Mouse (Mus musculus): ENCODE measurements around the gene Ess2. TPM values are rescaled to one million over a fixed set of nuclear protein-coding genes. Genes with fewer than 3 reads are reported as not detected.

The Ess2 gene
- polyA plus RNA-seq, 1 experiment from 2014 or later, result 40.7 TPM

DNA sequence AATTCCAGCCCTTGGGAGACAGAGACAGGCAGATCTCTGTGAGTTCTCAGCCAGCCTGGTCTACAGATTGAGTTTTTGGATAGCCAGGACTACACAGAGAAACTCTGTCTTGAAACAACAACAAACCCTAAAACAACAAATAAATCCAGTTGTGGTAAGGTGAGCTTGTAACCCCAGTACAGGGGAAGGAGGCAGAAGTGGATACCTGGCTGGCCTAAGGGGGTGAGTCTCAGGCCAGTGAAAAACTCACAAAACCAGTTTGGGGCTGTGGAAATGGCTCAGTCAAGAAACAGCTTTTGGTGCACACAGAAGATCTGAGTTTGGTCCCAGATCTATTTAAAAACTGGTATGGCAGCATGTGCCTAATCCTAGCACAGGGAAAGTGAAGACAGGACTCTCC is 29.0 kb downstream of the Ess2 start:
- H3K27me3 ChIP-seq (replicated peaks), result no peaks in the 10 kb centered on the region
- 0 out of 2 replicates have a peak, but pooled peaks cover 2% of the 10 kb centered on the region for H3K36me3 ChIP-seq
- no peak overlapping the region for H3K4me3 ChIP-seq (replicated peaks)
- no peak overlapping the region for H3K27ac ChIP-seq (replicated peaks)
- peaks cover 18% of the 10 kb centered on the region for H3K4me1 ChIP-seq
- H3K9ac ChIP-seq (replicated peaks), result no peak overlapping the region
- ATAC-seq (ENCODE audit: low FRiP score), result no peak
- H3K4me2 ChIP-seq, result no peak overlapping the region
- no peaks in the 10 kb centered on the region for H3K9me3 ChIP-seq (replicated peaks)

DNA sequence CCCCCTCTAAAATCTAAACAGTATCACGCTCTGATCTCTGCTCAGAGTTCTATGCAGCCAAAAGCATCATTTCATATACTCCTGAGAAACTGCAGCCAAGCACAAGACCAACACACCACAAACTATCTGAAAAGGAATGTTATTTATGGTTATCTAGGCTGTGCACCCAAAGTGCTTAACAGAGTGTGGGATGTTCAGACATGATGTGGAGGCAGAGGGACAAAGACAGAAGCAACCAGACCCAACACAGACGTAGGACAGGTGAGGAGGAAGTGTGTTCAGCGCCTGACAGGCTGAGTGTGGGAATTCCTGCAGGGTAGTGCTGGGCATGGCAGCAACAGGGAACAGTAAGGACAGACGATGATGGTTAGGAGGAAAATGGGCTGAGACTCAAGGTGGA is 31.6 kb downstream of the Ess2 start:
- Histone ChIP-seq H3K9me3 (replicated peaks) (no peaks in the 10 kb centered on the region), H3K4me3 (replicated peaks) (no peak overlapping the region), H3K27me3 (replicated peaks) (no peaks in the 10 kb centered on the region), H3K9ac (replicated peaks) (no peak overlapping the region), H3K4me1 (0 out of 2 replicates have a peak, but pooled peaks cover 3% of the 10 kb centered on the region), H3K27ac (replicated peaks) (no peak overlapping the region), H3K4me2 (no peak overlapping the region), H3K36me3 (0 out of 2 replicates have a peak, but pooled peaks cover 3% of the 10 kb centered on the region)
- 93% methylated on average over 4 of the region's 4 CpGs for WGBS
- no peak for ATAC-seq (ENCODE audit: low FRiP score)

DNA sequence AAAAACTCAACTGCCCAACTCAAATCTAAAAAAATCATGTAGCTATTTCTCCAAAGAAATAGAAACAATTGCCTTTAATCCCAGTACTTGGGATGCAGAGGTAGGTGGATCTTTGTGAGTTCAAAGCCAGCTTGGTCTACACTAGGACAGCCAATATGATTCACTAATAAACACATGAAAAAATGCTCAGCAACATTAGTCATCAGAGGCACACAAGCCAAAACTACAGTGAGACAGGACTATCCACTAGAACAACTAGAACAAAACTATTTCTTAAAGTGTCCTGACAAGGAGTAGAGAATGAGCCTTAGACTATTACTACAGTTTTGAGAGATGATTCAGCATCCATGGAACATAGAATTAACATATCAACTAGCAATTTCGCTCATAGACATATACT is 35.1 kb downstream of the Ess2 start:
- H3K9me3 ChIP-seq (replicated peaks), result no peaks in the 10 kb centered on the region
- peaks cover 18% of the 10 kb centered on the region for H3K36me3 ChIP-seq
- no peaks in the 10 kb centered on the region for H3K27me3 ChIP-seq (replicated peaks)
- no peak overlapping the region for H3K4me2 ChIP-seq
- no peak overlapping the region for H3K9ac ChIP-seq (replicated peaks)
- H3K4me3 ChIP-seq (replicated peaks), result no peak overlapping the region
- no peak overlapping the region for H3K27ac ChIP-seq (replicated peaks)
- 95% methylated on average over 1 of the region's 1 CpGs for WGBS
- no peak for ATAC-seq (ENCODE audit: low FRiP score)
- 0 out of 2 replicates have a peak, but pooled peaks cover under 1% of the 10 kb centered on the region for H3K4me1 ChIP-seq

DNA sequence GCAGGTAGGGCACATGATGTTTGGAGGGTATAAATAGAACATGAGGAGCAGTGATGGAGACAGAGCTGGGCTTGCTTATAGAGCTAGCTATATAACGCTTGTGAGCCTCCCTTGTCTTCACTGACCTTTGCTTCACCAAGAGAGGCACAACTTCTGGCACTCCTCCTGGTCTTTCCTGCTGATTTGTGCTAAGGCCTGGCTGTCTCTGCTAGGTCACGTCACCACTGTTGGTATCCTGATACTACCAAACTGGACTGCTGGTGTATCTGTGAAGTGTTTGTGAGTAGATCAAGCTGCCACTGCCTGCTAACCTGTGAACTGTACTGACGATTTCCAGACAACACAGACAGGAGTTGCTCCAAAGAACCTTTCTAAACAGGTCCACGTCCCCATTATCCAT is 36.0 kb downstream of the Ess2 start:
- H3K4me2 ChIP-seq, result no peak overlapping the region
- H3K27me3 ChIP-seq (replicated peaks), result no peaks in the 10 kb centered on the region
- no peaks in the 10 kb centered on the region for H3K4me1 ChIP-seq
- ATAC-seq (ENCODE audit: low FRiP score), result no peak
- H3K27ac ChIP-seq (replicated peaks), result no peak overlapping the region
- no peak overlapping the region for H3K9ac ChIP-seq (replicated peaks)
- peaks cover 25% of the 10 kb centered on the region for H3K36me3 ChIP-seq
- no peak overlapping the region for H3K4me3 ChIP-seq (replicated peaks)
- no peaks in the 10 kb centered on the region for H3K9me3 ChIP-seq (replicated peaks)
- WGBS, result 92% methylated on average over 4 of the region's 4 CpGs

DNA sequence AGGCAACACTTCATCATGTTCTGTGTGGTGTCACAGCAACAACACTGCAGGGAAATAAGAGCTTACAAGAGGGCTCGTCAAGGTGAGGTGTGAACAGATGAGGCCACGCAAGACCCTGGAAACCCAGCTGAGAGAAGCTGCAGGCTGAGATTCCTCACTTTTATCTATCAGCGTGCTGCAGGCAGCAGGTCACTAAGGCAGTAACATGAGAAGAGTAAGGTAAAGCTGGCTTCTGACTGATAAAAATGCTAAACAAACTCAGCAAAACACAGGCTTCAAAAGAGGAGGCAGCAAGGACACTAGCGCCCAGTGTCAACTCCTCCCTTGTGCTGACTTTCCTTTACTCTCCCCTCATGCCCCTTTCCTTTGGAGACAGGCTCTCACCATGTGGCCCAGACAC is 38.2 kb downstream of the Ess2 start:
- 81% methylated on average over 4 of the region's 4 CpGs for WGBS
- no peak overlapping the region for H3K9ac ChIP-seq (replicated peaks)
- no peak for ATAC-seq (ENCODE audit: low FRiP score)
- no peaks in the 10 kb centered on the region for H3K27me3 ChIP-seq (replicated peaks)
- no peak overlapping the region for H3K4me3 ChIP-seq (replicated peaks)
- no peaks in the 10 kb centered on the region for H3K4me1 ChIP-seq
- peaks cover 35% of the 10 kb centered on the region for H3K36me3 ChIP-seq
- H3K9me3 ChIP-seq (replicated peaks), result no peaks in the 10 kb centered on the region
- no peak overlapping the region for H3K27ac ChIP-seq (replicated peaks)
- no peak overlapping the region for H3K4me2 ChIP-seq

DNA sequence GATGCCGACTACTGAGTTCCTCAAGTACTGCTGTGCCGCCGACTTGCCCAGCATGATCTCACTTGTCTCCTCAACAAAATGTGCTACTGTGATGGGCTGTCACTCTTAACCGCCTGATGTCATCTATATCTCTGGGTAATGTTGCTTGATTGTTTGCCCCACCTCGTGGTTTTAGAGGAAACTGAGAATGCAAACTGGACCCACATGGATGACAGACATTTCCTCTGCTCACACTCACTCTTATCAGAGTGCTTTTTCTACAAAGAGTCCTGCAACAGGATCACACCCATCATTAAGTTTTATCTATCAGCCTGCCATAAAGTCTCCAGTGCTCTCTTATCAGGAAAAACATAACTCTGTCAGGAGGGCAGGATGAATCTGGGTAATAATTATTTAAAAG is 39.9 kb downstream of the Ess2 start:
- H3K36me3 ChIP-seq, result peaks cover 32% of the 10 kb centered on the region
- WGBS, result 86% methylated on average over 5 of the region's 5 CpGs

DNA sequence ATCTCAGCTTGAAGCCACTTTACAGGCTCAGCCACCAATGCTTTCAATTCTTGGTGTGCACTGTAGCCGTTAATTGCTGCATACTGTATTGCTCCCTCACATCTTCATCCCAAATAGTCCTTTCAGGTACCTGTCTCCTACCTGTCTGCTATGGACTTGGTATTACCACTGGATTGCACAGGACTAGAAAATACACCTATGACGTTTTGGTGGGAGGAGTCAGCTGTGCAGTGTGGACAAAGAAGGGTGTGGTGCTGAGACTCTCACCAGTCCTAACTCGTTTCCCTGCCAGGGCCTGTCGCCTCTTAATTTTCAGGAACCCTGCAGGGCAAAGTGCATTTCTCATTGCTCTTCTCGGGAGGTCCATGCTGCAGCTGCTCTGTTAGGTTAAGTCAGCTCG is 45.4 kb downstream of the Ess2 start:
- Histone ChIP-seq H3K9me3 (replicated peaks) (no peaks in the 10 kb centered on the region), H3K36me3 (peaks cover 21% of the 10 kb centered on the region), H3K27ac (replicated peaks) (no peak overlapping the region), H3K4me1 (no peaks in the 10 kb centered on the region), H3K27me3 (replicated peaks) (no peaks in the 10 kb centered on the region), H3K4me2 (no peak overlapping the region), H3K4me3 (replicated peaks) (no peak overlapping the region), H3K9ac (replicated peaks) (no peak overlapping the region)
- WGBS, result 59% methylated on average over 6 of the region's 6 CpGs
- no peak for ATAC-seq (ENCODE audit: low FRiP score)

More for the DNA sequence above, 39.9 kb downstream of the Ess2 start:
- H3K9ac ChIP-seq (replicated peaks), result no peak overlapping the region
- H3K4me2 ChIP-seq, result no peak overlapping the region
- no peak for ATAC-seq (ENCODE audit: low FRiP score)
- no peaks in the 10 kb centered on the region for H3K9me3 ChIP-seq (replicated peaks)
- no peaks in the 10 kb centered on the region for H3K4me1 ChIP-seq
- H3K27me3 ChIP-seq (replicated peaks), result no peaks in the 10 kb centered on the region
- no peak overlapping the region for H3K4me3 ChIP-seq (replicated peaks)
- no peak overlapping the region for H3K27ac ChIP-seq (replicated peaks)

DNA sequence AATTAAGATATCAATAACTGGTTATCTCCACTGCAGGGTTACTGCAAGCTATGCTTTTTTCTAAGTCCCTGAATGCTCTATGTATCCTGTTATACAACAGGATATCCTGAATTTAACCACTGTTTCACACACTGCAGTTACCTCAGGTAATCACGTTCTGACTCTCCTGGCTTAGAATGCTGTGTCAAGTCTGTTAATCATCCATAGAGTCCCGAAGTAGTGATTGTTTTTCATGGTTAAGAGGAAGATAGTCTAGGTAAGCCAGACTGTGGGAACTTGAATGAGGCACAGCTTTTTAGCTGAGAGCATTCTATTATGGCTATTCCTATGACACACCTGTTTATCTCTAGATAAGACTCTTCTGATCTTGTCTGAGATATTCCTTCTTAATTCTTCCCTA is 45.9 kb downstream of the Ess2 start:
- no peak overlapping the region for H3K4me3 ChIP-seq (replicated peaks)
- H3K4me1 ChIP-seq, result no peaks in the 10 kb centered on the region
- H3K9ac ChIP-seq (replicated peaks), result no peak overlapping the region
- no peak for ATAC-seq (ENCODE audit: low FRiP score)
- 78% methylated on average over 2 of the region's 2 CpGs for WGBS
- H3K4me2 ChIP-seq, result no peak overlapping the region
- H3K36me3 ChIP-seq, result peaks cover 20% of the 10 kb centered on the region
- H3K9me3 ChIP-seq (replicated peaks), result no peaks in the 10 kb centered on the region
- no peak overlapping the region for H3K27ac ChIP-seq (replicated peaks)
- no peaks in the 10 kb centered on the region for H3K27me3 ChIP-seq (replicated peaks)

DNA sequence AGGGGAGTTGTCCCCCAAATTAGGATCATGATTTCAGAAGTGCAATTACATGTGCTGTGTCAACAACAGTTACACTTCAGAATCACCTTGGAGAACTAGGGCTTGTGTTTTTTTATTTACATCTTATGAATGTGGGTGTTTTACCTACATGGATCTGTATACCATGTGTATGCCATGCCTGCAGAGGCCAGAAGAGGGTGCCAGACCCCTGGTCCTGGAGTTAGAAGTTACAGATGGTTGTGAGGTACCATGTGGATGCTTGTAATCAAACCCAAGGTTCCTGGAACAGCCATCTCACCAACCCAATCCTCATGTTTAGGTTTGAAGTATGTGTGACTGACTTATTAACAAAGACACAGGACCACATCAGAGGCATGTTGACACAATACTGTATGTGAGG is 52.6 kb downstream of the Ess2 start:
- no peak overlapping the region for H3K9ac ChIP-seq (replicated peaks)
- ATAC-seq (ENCODE audit: low FRiP score), result no peak

DNA sequence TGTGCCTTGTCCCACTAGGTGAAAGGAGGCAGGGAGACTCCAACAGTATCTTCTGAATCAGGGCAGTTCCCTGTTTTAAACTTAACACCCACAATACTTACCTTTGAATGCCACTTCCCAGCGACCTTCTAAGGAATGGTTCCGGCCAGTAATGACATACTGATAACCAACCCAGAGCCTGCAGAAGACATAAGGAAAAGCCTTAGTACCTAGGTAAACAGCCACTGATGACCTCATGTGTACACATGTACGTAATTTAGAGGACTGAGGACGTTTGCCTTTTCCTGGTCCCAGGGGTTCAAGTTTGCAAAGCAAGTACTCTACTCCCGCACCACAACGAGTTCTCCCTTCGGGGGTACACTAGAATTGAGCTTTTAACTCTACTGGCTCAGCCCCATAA is 54.0 kb downstream of the Ess2 start:
- Histone ChIP-seq H3K4me2 (no peak overlapping the region), H3K27me3 (replicated peaks) (no peaks in the 10 kb centered on the region), H3K27ac (replicated peaks) (no peak overlapping the region), H3K4me1 (no peaks in the 10 kb centered on the region), H3K9ac (replicated peaks) (no peak overlapping the region), H3K4me3 (replicated peaks) (no peak overlapping the region), H3K36me3 (peaks cover 70% of the 10 kb centered on the region), H3K9me3 (replicated peaks) (no peaks in the 10 kb centered on the region)
- no peak for ATAC-seq (ENCODE audit: low FRiP score)
- WGBS, result 92% methylated on average over 7 of the region's 7 CpGs

More for the DNA sequence above, 52.6 kb downstream of the Ess2 start:
- Histone ChIP-seq H3K27me3 (replicated peaks) (no peaks in the 10 kb centered on the region), H3K36me3 (peaks cover 59% of the 10 kb centered on the region), H3K4me1 (no peaks in the 10 kb centered on the region), H3K9me3 (replicated peaks) (no peaks in the 10 kb centered on the region), H3K4me2 (no peak overlapping the region), H3K27ac (replicated peaks) (no peak overlapping the region), H3K4me3 (replicated peaks) (no peak overlapping the region)

DNA sequence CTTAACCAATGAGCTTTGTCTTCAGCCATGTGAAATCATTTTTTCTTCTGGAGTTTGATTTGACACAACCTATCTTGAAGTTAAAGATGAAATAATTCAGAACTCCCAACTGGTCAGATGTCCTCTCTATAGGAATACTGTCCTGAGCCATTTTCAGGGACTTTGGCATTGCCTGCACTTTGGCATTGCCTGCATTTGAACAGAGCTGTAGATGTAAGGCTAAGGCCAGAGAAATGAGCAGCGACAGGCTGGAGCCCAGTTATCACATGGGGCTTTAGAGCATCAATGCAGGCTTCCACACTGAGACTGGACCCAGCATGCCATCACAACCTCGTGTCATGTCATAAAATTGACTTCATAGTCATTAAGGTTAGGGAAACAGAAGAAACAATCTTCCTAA is 57.9 kb downstream of the Ess2 start:
- 89% methylated on average over 2 of the region's 2 CpGs for WGBS
- no peak for ATAC-seq (ENCODE audit: low FRiP score)
- Histone ChIP-seq H3K27ac (replicated peaks) (no peak overlapping the region), H3K4me3 (replicated peaks) (no peak overlapping the region), H3K36me3 (peaks cover 83% of the 10 kb centered on the region), H3K9ac (replicated peaks) (no peak overlapping the region), H3K9me3 (replicated peaks) (no peaks in the 10 kb centered on the region), H3K27me3 (replicated peaks) (no peaks in the 10 kb centered on the region), H3K4me2 (no peak overlapping the region), H3K4me1 (no peaks in the 10 kb centered on the region)

DNA sequence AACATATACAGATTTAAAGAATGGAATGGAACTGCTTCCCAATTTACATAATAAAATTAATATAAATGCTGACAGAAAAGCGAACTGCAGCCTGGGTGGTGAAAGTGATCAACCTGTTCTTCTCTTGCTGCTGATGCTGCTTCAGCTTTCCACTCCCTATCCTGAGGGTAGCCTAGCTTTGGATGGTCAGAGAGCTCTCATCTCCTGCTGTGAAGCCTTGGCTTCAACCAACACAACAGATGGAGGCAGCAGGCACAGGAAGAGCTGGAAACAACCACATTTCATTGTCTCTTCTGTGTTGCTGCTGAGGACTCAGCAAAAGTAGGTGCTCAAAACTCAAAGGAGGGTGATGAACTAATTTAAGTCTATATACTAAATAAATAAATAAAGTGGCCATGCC is 59.3 kb downstream of the Ess2 start:
- Histone ChIP-seq H3K4me2 (no peak overlapping the region), H3K36me3 (peaks cover 82% of the 10 kb centered on the region), H3K27ac (replicated peaks) (no peak overlapping the region), H3K9ac (replicated peaks) (no peak overlapping the region), H3K4me1 (no peaks in the 10 kb centered on the region), H3K9me3 (replicated peaks) (no peaks in the 10 kb centered on the region), H3K27me3 (replicated peaks) (no peaks in the 10 kb centered on the region), H3K4me3 (replicated peaks) (no peak overlapping the region)
- WGBS, result 98% methylated on average over 1 of the region's 1 CpGs
- no peak for ATAC-seq (ENCODE audit: low FRiP score)

DNA sequence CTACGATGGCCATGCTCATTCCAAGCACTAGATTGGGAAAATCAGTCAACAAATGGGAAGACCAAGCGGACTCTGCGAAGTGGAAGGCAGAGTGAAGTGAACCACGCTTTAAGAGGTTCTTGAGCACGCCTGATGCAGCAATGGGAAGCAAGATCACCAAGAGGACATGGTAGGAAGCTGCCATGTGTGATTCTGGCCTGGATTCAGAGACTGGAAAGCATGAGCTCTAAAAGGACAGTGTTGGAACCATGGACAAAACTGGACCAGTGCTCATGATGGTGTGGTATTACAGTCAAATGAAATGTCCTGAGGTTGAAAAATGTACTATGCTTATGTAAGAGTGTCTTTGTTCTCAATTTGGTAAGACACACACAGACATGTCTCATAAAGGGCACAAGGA is 59.8 kb downstream of the Ess2 start:
- Histone ChIP-seq H3K9ac (replicated peaks) (no peak overlapping the region), H3K4me3 (replicated peaks) (no peak overlapping the region), H3K27ac (replicated peaks) (no peak overlapping the region), H3K36me3 (peaks cover 82% of the 10 kb centered on the region), H3K9me3 (replicated peaks) (no peaks in the 10 kb centered on the region), H3K4me2 (no peak overlapping the region), H3K27me3 (replicated peaks) (no peaks in the 10 kb centered on the region), H3K4me1 (no peaks in the 10 kb centered on the region)
- no peak for ATAC-seq (ENCODE audit: low FRiP score)
- 96% methylated on average over 5 of the region's 5 CpGs for WGBS
